ENCODE assay signal across 9 mouse cellular contexts in genomic region chr14:120296231-120297006, GRCm38 (mm10). TPM values are rescaled to one million over a fixed set of nuclear protein-coding genes. Genes with fewer than 3 reads are reported as not detected.
DNase-seq lines count a peak whose midpoint lies in the region; ATAC-seq lines count a peak whose summit lies in the region.
"Had no signal": no experiment of that assay in that cellular context is flagged by ENCODE, and none has a peak within 500 bp of the region (broad histone marks: within the 10 kb centered on the region; RNA-seq: fewer than 3 reads in every experiment).

No protein-coding gene starts in this region.

- H3K9ac ChIP-seq in intestine, embryonic 14.5 days (ENCODE audit: low read length), result peak overlapping the region; percentile 20; the same call in 1 of the 2 replicates
- H3K9ac ChIP-seq in stomach, embryonic 16.5 days (ENCODE audit: low read length), result peak overlapping the region; percentile 62
- H3K9ac ChIP-seq in forebrain, embryonic 11.5 days (ENCODE audit: low read length), result no peak overlapping the region

- peaks cover 5% of the 10 kb centered on the region; the same call in 1 of the 2 replicates for H3K36me3 ChIP-seq in intestine, embryonic 14.5 days (ENCODE audit: control insufficient read depth, insufficient read depth, low read length)
- H3K36me3 ChIP-seq in stomach, embryonic 16.5 days (ENCODE audit: control insufficient read depth, insufficient read depth, low read length), result no peaks in the 10 kb centered on the region
- no peaks in the 10 kb centered on the region for H3K36me3 ChIP-seq in forebrain, embryonic 11.5 days (ENCODE audit: control insufficient read depth, insufficient read depth, low read length)

- H3K9me3 ChIP-seq in intestine, embryonic 14.5 days (ENCODE audit: control insufficient read depth, low read length), result no peaks in the 10 kb centered on the region
- no peaks in the 10 kb centered on the region for H3K9me3 ChIP-seq in stomach, embryonic 16.5 days (replicated peaks; ENCODE audit: control insufficient read depth, low read length)
- no peaks in the 10 kb centered on the region for H3K9me3 ChIP-seq in forebrain, embryonic 11.5 days (ENCODE audit: control insufficient read depth, low read length)

- H3K4me2 ChIP-seq in intestine, embryonic 14.5 days (ENCODE audit: low read length), result peak overlapping the region; percentile 35
- peak overlapping the region; percentile 39 for H3K4me2 ChIP-seq in stomach, embryonic 16.5 days (ENCODE audit: low read depth, low read length)
- no peak overlapping the region for H3K4me2 ChIP-seq in forebrain, embryonic 11.5 days (ENCODE audit: low read depth, low read length, severe bottlenecking)

- DNase-seq in adrenal gland, postnatal 25 days, result peak; percentile 46
- DNase-seq in adrenal gland, adult 8-10 months, result no peak
- DNase-seq in right cerebral cortex, postnatal 25 days, result peak; percentile 3
- DNase-seq in right cerebral cortex, adult 18-20 months, result no peak
- DNase-seq in intestine, embryonic 14.5 days (ENCODE audit: low spot score), result no peak
- DNase-seq in thymus, postnatal 14 days, result no peak
- DNase-seq in forebrain, embryonic 11.5 days (ENCODE audit: low spot score), result no peak

- 0 out of 2 replicates have a peak, but pooled peaks have one; percentile 37 for ATAC-seq in intestine, embryonic 14.5 days (replicated peaks; ENCODE audit: low FRiP score, low TSS enrichment, low read depth)
- ATAC-seq in stomach, embryonic 16.5 days (ENCODE audit: insufficient read depth, low FRiP score), result no peak
- ATAC-seq in forebrain, embryonic 11.5 days (replicated peaks; ENCODE audit: low FRiP score), result no peak

- H3K27me3 ChIP-seq in intestine, embryonic 14.5 days (replicated peaks; ENCODE audit: control insufficient read depth, insufficient read depth, low read length), result no peaks in the 10 kb centered on the region
- H3K27me3 ChIP-seq in stomach, embryonic 16.5 days (ENCODE audit: control insufficient read depth, insufficient read depth, low read length), result no peaks in the 10 kb centered on the region
- no peaks in the 10 kb centered on the region for H3K27me3 ChIP-seq in forebrain, embryonic 11.5 days (ENCODE audit: control insufficient read depth, insufficient read depth, low read length)

- 52% methylated on average over 17 of the region's 17 CpGs for WGBS in intestine, embryonic 14.5 days
- WGBS in stomach, embryonic 16.5 days, result 57% methylated on average over 17 of the region's 17 CpGs
- 81% methylated on average over 17 of the region's 17 CpGs for WGBS in forebrain, embryonic 11.5 days

- peak overlapping the region; percentile 85 for H3K27ac ChIP-seq in intestine, embryonic 14.5 days (ENCODE audit: low read depth)
- H3K27ac ChIP-seq in stomach, embryonic 16.5 days (ENCODE audit: low read length), result peak overlapping the region; percentile 94
- H3K27ac ChIP-seq in forebrain, embryonic 11.5 days (ENCODE audit: low read depth, low read length), result no peak overlapping the region

- H3K4me1 ChIP-seq in intestine, embryonic 14.5 days (replicated peaks; ENCODE audit: control insufficient read depth, insufficient read depth, low read length), result peaks cover 77% of the 10 kb centered on the region
- peaks cover 74% of the 10 kb centered on the region for H3K4me1 ChIP-seq in stomach, embryonic 16.5 days (ENCODE audit: control insufficient read depth, insufficient read depth, low read length)
- H3K4me1 ChIP-seq in forebrain, embryonic 11.5 days (replicated peaks; ENCODE audit: control insufficient read depth, insufficient read depth, low read length), result 0 out of 2 replicates have a peak, but pooled peaks cover 3% of the 10 kb centered on the region

- no peak overlapping the region for H3K4me3 ChIP-seq in intestine, embryonic 14.5 days (ENCODE audit: low read depth, low read length)
- H3K4me3 ChIP-seq in stomach, embryonic 16.5 days (replicated peaks; ENCODE audit: low read length), result no peak overlapping the region
- H3K4me3 ChIP-seq in forebrain, embryonic 11.5 days (ENCODE audit: low read depth, low read length), result no peak overlapping the region
- H3K4me3 ChIP-seq: erythroblast, embryonic 14.5 days had no signal

RNA-seq across cellular contexts. Expression of gene Mbnl2, which starts 20.9 kb away (rescaled TPM):
- 202 and 226 TPM in 2 replicates for total RNA-seq in adrenal gland, postnatal 25 days (2021)
- total RNA-seq in adrenal gland, adult 8-10 months (2022), result 100 to 1,000 TPM; 203 to 240 (median 218) TPM
- polyA plus RNA-seq in intestine, embryonic 14.5 days (2014; fragmentation: Nextera tagmentation; extraction: Ambion mirVana), result 111 and 118 TPM in 2 replicates
- 131 and 136 TPM in 2 replicates for polyA plus RNA-seq in stomach, embryonic 16.5 days (2015; fragmentation: Nextera tagmentation; extraction: Ambion mirVana)
- polyA plus RNA-seq in forebrain, embryonic 11.5 days (2014; fragmentation: Nextera tagmentation; extraction: Ambion mirVana), result 39.2 and 39.6 TPM in 2 replicates

Comparison
In these comparisons a context has a peak if more than half of its experiments do, and no peak if none do; other contexts are left out.
1. DNase-seq: peak in adrenal gland, postnatal 25 days (single experiment) and right cerebral cortex, postnatal 25 days (single experiment); none in adrenal gland, adult 8-10 months (single experiment), right cerebral cortex, adult 18-20 months (single experiment), intestine, embryonic 14.5 days (single experiment), thymus, postnatal 14 days (single experiment) and forebrain, embryonic 11.5 days (single experiment).